In the genomic region with DNA sequence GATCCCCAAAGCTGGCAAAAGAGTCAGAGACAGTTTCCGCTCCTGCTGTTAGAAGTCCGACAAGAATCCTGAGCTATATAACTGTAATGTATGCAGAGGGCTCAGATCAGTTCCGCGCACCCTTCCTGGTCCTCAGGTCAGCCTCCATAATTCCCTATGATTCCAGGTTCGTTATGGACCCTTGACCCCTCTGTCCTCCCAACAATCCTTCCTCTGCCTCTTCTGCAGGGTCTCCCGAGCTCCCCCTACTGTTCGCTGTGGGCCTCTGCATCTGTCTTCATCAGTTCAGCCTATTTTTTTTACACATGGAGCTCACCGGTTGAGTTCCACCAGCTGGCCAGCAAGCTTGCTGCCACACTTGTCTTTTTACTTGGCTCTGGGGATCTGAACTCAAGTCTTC, we compare ENCODE assay signal across 9 mouse cellular contexts.
A peak's percentile ranks its signal among the peaks of the same experiment; 100 is the strongest.
DNase-seq lines count a peak whose midpoint lies in the region; ATAC-seq and TF ChIP-seq lines count a peak whose summit lies in the region.
"Had no signal": no experiment of that assay in that cellular context is flagged by ENCODE, and none has a peak within 500 bp of the region (broad histone marks: within the 10 kb centered on the region; RNA-seq: fewer than 3 reads in every experiment).

No protein-coding gene starts in this region.

- no peaks in the 10 kb centered on the region for H3K9me3 ChIP-seq in forebrain, embryonic 11.5 days (ENCODE audit: control insufficient read depth, low read length)
- no peaks in the 10 kb centered on the region for H3K9me3 ChIP-seq in forebrain, embryonic 12.5 days
- H3K9me3 ChIP-seq in liver, embryonic 11.5 days (ENCODE audit: control insufficient read depth, low read length) = no peaks in the 10 kb centered on the region
- H3K9me3 ChIP-seq in embryonic facial prominence, embryonic 10.5 days = no peaks in the 10 kb centered on the region
- no peaks in the 10 kb centered on the region for H3K9me3 ChIP-seq in neural tube, embryonic 15.5 days (replicated peaks)
- H3K9me3 ChIP-seq: midbrain, embryonic 12.5 days had no signal

- H3K79me2 ChIP-seq in liver, adult 2 months (ENCODE audit: control insufficient read depth, insufficient read depth, low read length) = no peaks in the 10 kb centered on the region

- no peak overlapping the region for H3K27ac ChIP-seq in forebrain, embryonic 11.5 days (ENCODE audit: low read depth, low read length)
- H3K27ac ChIP-seq in forebrain, embryonic 12.5 days = no peak overlapping the region
- no peak overlapping the region for H3K27ac ChIP-seq in liver, adult 2 months (replicated peaks; ENCODE audit: insufficient read depth, low read depth, low read length)
- H3K27ac ChIP-seq in liver, embryonic 11.5 days (ENCODE audit: low read depth, low read length) = no peak overlapping the region
- no peak overlapping the region for H3K27ac ChIP-seq in embryonic facial prominence, embryonic 10.5 days (replicated peaks)
- no peak overlapping the region for H3K27ac ChIP-seq in small intestine, adult 2 months (ENCODE audit: insufficient read depth, low read depth, low read length)
- no peak overlapping the region for H3K27ac ChIP-seq in neural tube, embryonic 15.5 days (replicated peaks)
- H3K27ac ChIP-seq: midbrain, embryonic 12.5 days had no signal

- no peak overlapping the region for H3K9ac ChIP-seq in forebrain, embryonic 11.5 days (ENCODE audit: low read length)
- no peak overlapping the region for H3K9ac ChIP-seq in forebrain, embryonic 12.5 days
- no peak overlapping the region for H3K9ac ChIP-seq in liver, adult 2 months (ENCODE audit: low read depth, low read length)
- no peak overlapping the region for H3K9ac ChIP-seq in liver, embryonic 11.5 days (ENCODE audit: low read depth, low read length)
- H3K9ac ChIP-seq in neural tube, embryonic 15.5 days (replicated peaks) = no peak overlapping the region
- H3K9ac ChIP-seq: midbrain, embryonic 12.5 days had no signal

- no peak overlapping the region for H3K4me2 ChIP-seq in forebrain, embryonic 11.5 days (ENCODE audit: low read depth, low read length, severe bottlenecking)
- H3K4me2 ChIP-seq in forebrain, embryonic 12.5 days = no peak overlapping the region
- no peak overlapping the region for H3K4me2 ChIP-seq in liver, embryonic 11.5 days
- H3K4me2 ChIP-seq in neural tube, embryonic 15.5 days = no peak overlapping the region
- H3K4me2 ChIP-seq: midbrain, embryonic 12.5 days had no signal

- H3K27me3 ChIP-seq in forebrain, embryonic 11.5 days (ENCODE audit: control insufficient read depth, insufficient read depth, low read length) = no peaks in the 10 kb centered on the region
- H3K27me3 ChIP-seq in forebrain, embryonic 12.5 days = no peaks in the 10 kb centered on the region
- no peaks in the 10 kb centered on the region for H3K27me3 ChIP-seq in liver, adult 2 months (ENCODE audit: control insufficient read depth, insufficient read depth, low read length)
- no peaks in the 10 kb centered on the region for H3K27me3 ChIP-seq in liver, embryonic 11.5 days (replicated peaks; ENCODE audit: control insufficient read depth, insufficient read depth, low read length)
- H3K27me3 ChIP-seq in embryonic facial prominence, embryonic 10.5 days (replicated peaks; ENCODE audit: low read depth, poor library complexity, severe bottlenecking) = no peaks in the 10 kb centered on the region
- no peaks in the 10 kb centered on the region for H3K27me3 ChIP-seq in small intestine, adult 2 months (ENCODE audit: control insufficient read depth, insufficient read depth, low read length)
- H3K27me3 ChIP-seq in neural tube, embryonic 15.5 days (replicated peaks) = no peaks in the 10 kb centered on the region
- H3K27me3 ChIP-seq: midbrain, embryonic 12.5 days had no signal

- 53% methylated on average over 8 of the region's 8 CpGs for WGBS in forebrain, embryonic 11.5 days
- WGBS in forebrain, embryonic 12.5 days = 53% methylated on average over 8 of the region's 8 CpGs
- WGBS in liver, adult 2 months = 53% methylated on average over 8 of the region's 8 CpGs
- 48% methylated on average over 8 of the region's 8 CpGs for WGBS in liver, embryonic 11.5 days
- WGBS in embryonic facial prominence, embryonic 10.5 days = 51% methylated on average over 8 of the region's 8 CpGs
- WGBS in small intestine, adult 2 months = 64% methylated on average over 8 of the region's 8 CpGs
- WGBS in neural tube, embryonic 15.5 days = 55% methylated on average over 8 of the region's 8 CpGs

- DNase-seq in forebrain, embryonic 11.5 days (ENCODE audit: low spot score) = peak; percentile 51
- peak; percentile 44 for DNase-seq in liver, adult 2 months (ENCODE audit: extremely low read depth, low read depth, low spot score)
- DNase-seq in liver, embryonic 11.5 days (ENCODE audit: low spot score) = no peak
- peak; percentile 30 for DNase-seq in embryonic facial prominence, embryonic 10.5 days (ENCODE audit: low spot score)
- DNase-seq in urinary bladder, postnatal 4 days (ENCODE audit: low spot score in 2 of 2) = no peak

- no peak for ATAC-seq in forebrain, embryonic 11.5 days (replicated peaks; ENCODE audit: low FRiP score)
- no peak for ATAC-seq in forebrain, embryonic 12.5 days (ENCODE audit: low FRiP score)
- no peak for ATAC-seq in liver, embryonic 11.5 days (replicated peaks; ENCODE audit: low FRiP score)
- no peak for ATAC-seq in neural tube, embryonic 15.5 days (ENCODE audit: low FRiP score)

- TF ChIP-seq POLR2A in liver, adult 2 months (IDR thresholded peaks at IDR 0.05; ENCODE audit: extremely low read depth, insufficient read depth, low read length) = no peak
- TF ChIP-seq POLR2A in small intestine, adult 2 months (IDR thresholded peaks at IDR 0.05; ENCODE audit: low read depth, low read length) = no peak

- no peaks in the 10 kb centered on the region for H3K4me1 ChIP-seq in forebrain, embryonic 11.5 days (replicated peaks; ENCODE audit: control insufficient read depth, insufficient read depth, low read length)
- no peaks in the 10 kb centered on the region for H3K4me1 ChIP-seq in forebrain, embryonic 12.5 days
- peaks cover under 1% of the 10 kb centered on the region; the same call in 1 of the 2 replicates for H3K4me1 ChIP-seq in liver, adult 2 months (ENCODE audit: control insufficient read depth, insufficient read depth, low read length)
- no peaks in the 10 kb centered on the region for H3K4me1 ChIP-seq in liver, embryonic 11.5 days (replicated peaks; ENCODE audit: control insufficient read depth, insufficient read depth, low read length)
- H3K4me1 ChIP-seq in embryonic facial prominence, embryonic 10.5 days = peaks cover 4% of the 10 kb centered on the region; the same call in 1 of the 2 replicates
- peaks cover 14% of the 10 kb centered on the region; the same call in 1 of the 2 replicates for H3K4me1 ChIP-seq in small intestine, adult 2 months (ENCODE audit: control insufficient read depth, insufficient read depth, insufficient read length, low read length)
- H3K4me1 ChIP-seq in neural tube, embryonic 15.5 days = no peaks in the 10 kb centered on the region
- H3K4me1 ChIP-seq: midbrain, embryonic 12.5 days had no signal

- no peak overlapping the region for H3K4me3 ChIP-seq in forebrain, embryonic 11.5 days (ENCODE audit: low read depth, low read length)
- no peak overlapping the region for H3K4me3 ChIP-seq in forebrain, embryonic 12.5 days (replicated peaks)
- H3K4me3 ChIP-seq in liver, adult 2 months (ENCODE audit: insufficient read depth, low read depth, low read length) = no peak overlapping the region
- no peak overlapping the region for H3K4me3 ChIP-seq in liver, embryonic 11.5 days (ENCODE audit: low read depth, low read length)
- no peak overlapping the region for H3K4me3 ChIP-seq in embryonic facial prominence, embryonic 10.5 days
- H3K4me3 ChIP-seq in small intestine, adult 2 months (ENCODE audit: low read depth, low read length) = no peak overlapping the region
- H3K4me3 ChIP-seq in neural tube, embryonic 15.5 days (replicated peaks) = no peak overlapping the region
- H3K4me3 ChIP-seq: midbrain, embryonic 12.5 days had no signal

- peak; percentile 85 for TF ChIP-seq CTCF in liver, adult 2 months (IDR thresholded peaks at IDR 0.05; ENCODE audit: low read depth, low read length)
- peak; percentile 59; the same call in 1 of the 2 replicates for TF ChIP-seq CTCF in small intestine, adult 2 months (IDR thresholded peaks at IDR 0.05; ENCODE audit: extremely low read depth, insufficient read length, insufficient replicate concordance, low read depth, low read length)

- no peaks in the 10 kb centered on the region for H3K36me3 ChIP-seq in forebrain, embryonic 11.5 days (ENCODE audit: control insufficient read depth, insufficient read depth, low read length)
- H3K36me3 ChIP-seq in forebrain, embryonic 12.5 days (replicated peaks) = no peaks in the 10 kb centered on the region
- H3K36me3 ChIP-seq in liver, adult 2 months (ENCODE audit: control insufficient read depth, insufficient read depth, low read length) = no peaks in the 10 kb centered on the region
- H3K36me3 ChIP-seq in liver, embryonic 11.5 days (ENCODE audit: control insufficient read depth, insufficient read depth, low read length) = no peaks in the 10 kb centered on the region
- H3K36me3 ChIP-seq in embryonic facial prominence, embryonic 10.5 days (replicated peaks) = no peaks in the 10 kb centered on the region
- no peaks in the 10 kb centered on the region for H3K36me3 ChIP-seq in small intestine, adult 2 months (ENCODE audit: control insufficient read depth, insufficient read depth, low read length)
- H3K36me3 ChIP-seq in neural tube, embryonic 15.5 days = no peaks in the 10 kb centered on the region
- H3K36me3 ChIP-seq: midbrain, embryonic 12.5 days had no signal

Comparison
In these comparisons a context has a peak if more than half of its experiments do, and no peak if none do; other contexts are left out.
1. DNase-seq: peak in forebrain, embryonic 11.5 days (single experiment), liver, adult 2 months (single experiment) and embryonic facial prominence, embryonic 10.5 days (single experiment); none in liver, embryonic 11.5 days (single experiment) and urinary bladder, postnatal 4 days (0 of 2).